Mouse (Mus musculus): ENCODE results near the gene Plk5. TPM values are rescaled to one million over a fixed set of nuclear protein-coding genes. Genes with fewer than 3 reads are reported as not detected.

The Plk5 gene
- total and polyA plus RNA-seq, 2 experiments: 1.4 to 6.6 TPM

DNA sequence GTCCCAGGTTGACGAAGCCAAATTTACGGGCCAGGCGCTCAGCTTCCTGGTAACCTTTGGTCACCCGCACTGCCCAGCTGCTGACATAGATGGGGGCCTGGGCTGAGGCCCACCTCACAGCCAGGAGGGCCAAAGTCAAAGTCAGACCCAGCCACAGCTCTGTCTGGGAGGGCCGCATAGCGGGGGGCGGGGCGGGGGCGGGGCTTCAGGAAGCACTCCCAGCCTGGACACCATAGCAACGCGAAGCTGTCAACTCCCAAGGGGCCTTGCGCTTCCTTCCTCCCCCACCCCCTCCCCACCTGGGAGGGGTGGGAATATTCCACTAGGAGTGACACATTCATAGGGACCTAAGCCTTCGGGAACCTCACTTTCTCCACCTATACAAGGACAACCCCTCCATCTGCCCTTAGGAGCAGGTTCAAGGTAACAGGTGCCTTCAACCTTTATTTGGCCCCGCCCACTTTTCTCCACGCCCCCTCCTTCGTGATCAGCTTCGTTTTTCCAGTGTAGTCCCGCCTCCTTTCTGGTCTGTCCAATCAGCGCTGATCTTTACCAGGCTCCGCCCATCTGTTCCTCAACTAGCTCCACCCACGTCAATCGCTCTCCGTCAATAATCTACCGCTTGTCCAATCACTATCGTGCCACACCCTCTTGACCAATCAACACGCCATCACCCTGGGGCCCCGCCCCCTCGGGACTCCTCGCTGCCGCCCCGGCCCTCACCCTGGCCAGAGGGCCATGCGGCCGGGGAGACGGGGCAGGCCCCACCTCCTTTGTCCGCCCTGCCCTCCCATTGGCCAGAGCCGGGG lies 26.8 kb upstream of the Plk5 start, which contains the start of the genes Pcsk4 and Reep6:
Gene Pcsk4, minus strand, starts transcription at position 226 of the 809 bp plus-strand sequence.
Gene Reep6, plus strand, starts transcription at position 681 of the 809 bp plus-strand sequence.
- Histone ChIP-seq H3K9ac (ENCODE audit: low read depth, low read length) (peak within 1 kb of the TSS; percentile 93), H3K4me3 (ENCODE audit: insufficient read depth, low read depth, low read length) (peak within 1 kb of the TSS; percentile 88), H3K4me1 (ENCODE audit: control insufficient read depth, insufficient read depth, low read length) (peaks cover 20% of the 10 kb centered on the region), H3K27ac (replicated peaks; ENCODE audit: insufficient read depth, low read depth, low read length) (peak within 1 kb of the TSS; percentile 95), H3K79me2 (ENCODE audit: control insufficient read depth, insufficient read depth, low read length) (peaks cover 4% of the 10 kb centered on the region; the same call in 1 of the 2 replicates), H3K27me3 (ENCODE audit: control insufficient read depth, insufficient read depth, low read length) (no peaks in the 10 kb centered on the region), H3K36me3 (ENCODE audit: control insufficient read depth, insufficient read depth, low read length) (peaks cover 8% of the 10 kb centered on the region; the same call in 1 of the 2 replicates)
- TF ChIP-seq POLR2A (IDR thresholded peaks at IDR 0.05; ENCODE audit: extremely low read depth, insufficient read depth, low read length): no peak
- TF ChIP-seq CTCF (IDR thresholded peaks at IDR 0.05; ENCODE audit: low read depth, low read length): no peak
- WGBS: 3% methylated on average over 36 of the region's 36 CpGs
- DNase-seq (ENCODE audit: extremely low read depth, low read depth, low spot score): peak; percentile 98

DNA sequence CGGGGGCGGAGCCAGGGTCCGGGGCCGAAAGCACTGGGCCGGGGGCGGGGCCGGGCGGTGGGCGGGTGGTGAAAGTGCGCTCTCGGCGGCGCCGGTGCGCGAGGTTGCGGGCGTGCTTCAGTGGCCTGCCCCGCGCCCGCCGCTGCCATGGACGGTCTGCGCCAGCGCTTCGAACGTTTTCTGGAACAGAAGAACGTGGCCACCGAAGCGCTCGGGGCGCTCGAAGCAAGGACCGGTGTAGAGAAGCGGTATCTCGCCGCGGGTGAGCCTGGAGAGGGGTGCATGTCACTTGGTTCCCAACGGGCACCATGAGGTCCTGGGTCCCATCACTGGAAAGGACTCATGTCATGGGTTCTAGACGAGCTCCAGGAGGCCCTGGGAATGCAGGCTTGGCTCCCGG lies 26.2 kb upstream of the Plk5 start:
- peaks cover 19% of the 10 kb centered on the region for H3K4me1 ChIP-seq (ENCODE audit: control insufficient read depth, insufficient read depth, low read length)
- peaks cover 13% of the 10 kb centered on the region; the same call in 1 of the 2 replicates for H3K36me3 ChIP-seq (ENCODE audit: control insufficient read depth, insufficient read depth, low read length)
- peak overlapping the region; percentile 93 for H3K9ac ChIP-seq (ENCODE audit: low read depth, low read length)
- no peaks in the 10 kb centered on the region for H3K27me3 ChIP-seq (ENCODE audit: control insufficient read depth, insufficient read depth, low read length)
- H3K4me3 ChIP-seq (ENCODE audit: insufficient read depth, low read depth, low read length): peak overlapping the region; percentile 88
- DNase-seq (ENCODE audit: extremely low read depth, low read depth, low spot score): no peak
- under 1% methylated on average over 40 of the region's 41 CpGs for whole genome bisulfite sequencing
- H3K79me2 ChIP-seq (ENCODE audit: control insufficient read depth, insufficient read depth, low read length): peaks cover 4% of the 10 kb centered on the region; the same call in 1 of the 2 replicates
- peak overlapping the region; percentile 95 for H3K27ac ChIP-seq (replicated peaks; ENCODE audit: insufficient read depth, low read depth, low read length)
- peak; percentile 92 for TF ChIP-seq POLR2A (IDR thresholded peaks at IDR 0.05; ENCODE audit: extremely low read depth, insufficient read depth, low read length)
- TF ChIP-seq CTCF (IDR thresholded peaks at IDR 0.05; ENCODE audit: low read depth, low read length): no peak

DNA sequence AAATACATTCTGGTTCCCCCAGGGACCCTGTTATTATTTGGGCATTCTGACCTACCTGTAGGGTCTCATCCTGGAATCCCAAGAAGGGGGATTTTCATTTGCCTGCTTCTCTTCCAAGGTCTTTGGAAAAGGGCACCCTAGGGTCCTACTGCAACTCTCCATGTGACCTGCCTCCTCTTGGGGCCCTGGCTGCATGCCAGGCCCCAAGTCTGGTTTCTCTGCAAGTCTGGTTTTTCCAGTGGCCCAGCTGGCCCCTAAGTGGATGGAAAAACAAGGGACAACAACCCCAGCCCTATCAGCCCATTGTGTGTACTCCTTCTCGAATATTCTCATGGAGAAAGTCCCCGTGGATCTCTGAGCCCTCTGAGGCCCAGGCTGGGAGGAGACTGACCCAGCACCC lies 25.4 kb upstream of the Plk5 start:
- Histone ChIP-seq H3K4me3 (ENCODE audit: insufficient read depth, low read depth, low read length) (peak overlapping the region; percentile 88), H3K4me1 (ENCODE audit: control insufficient read depth, insufficient read depth, low read length) (peaks cover 13% of the 10 kb centered on the region; the same call in 1 of the 2 replicates), H3K27me3 (ENCODE audit: control insufficient read depth, insufficient read depth, low read length) (no peaks in the 10 kb centered on the region), H3K27ac (replicated peaks; ENCODE audit: insufficient read depth, low read depth, low read length) (peak overlapping the region; percentile 95), H3K79me2 (ENCODE audit: control insufficient read depth, insufficient read depth, low read length) (peaks cover 4% of the 10 kb centered on the region; the same call in 1 of the 2 replicates), H3K9ac (ENCODE audit: low read depth, low read length) (peak overlapping the region; percentile 93), H3K36me3 (ENCODE audit: control insufficient read depth, insufficient read depth, low read length) (peaks cover 17% of the 10 kb centered on the region; the same call in 1 of the 2 replicates)
- DNase-seq (ENCODE audit: extremely low read depth, low read depth, low spot score): no peak
- WGBS: 10% methylated on average over 2 of the region's 2 CpGs
- TF ChIP-seq POLR2A (IDR thresholded peaks at IDR 0.05; ENCODE audit: extremely low read depth, insufficient read depth, low read length) (peak; percentile 77), CTCF (IDR thresholded peaks at IDR 0.05; ENCODE audit: low read depth, low read length) (no peak)

DNA sequence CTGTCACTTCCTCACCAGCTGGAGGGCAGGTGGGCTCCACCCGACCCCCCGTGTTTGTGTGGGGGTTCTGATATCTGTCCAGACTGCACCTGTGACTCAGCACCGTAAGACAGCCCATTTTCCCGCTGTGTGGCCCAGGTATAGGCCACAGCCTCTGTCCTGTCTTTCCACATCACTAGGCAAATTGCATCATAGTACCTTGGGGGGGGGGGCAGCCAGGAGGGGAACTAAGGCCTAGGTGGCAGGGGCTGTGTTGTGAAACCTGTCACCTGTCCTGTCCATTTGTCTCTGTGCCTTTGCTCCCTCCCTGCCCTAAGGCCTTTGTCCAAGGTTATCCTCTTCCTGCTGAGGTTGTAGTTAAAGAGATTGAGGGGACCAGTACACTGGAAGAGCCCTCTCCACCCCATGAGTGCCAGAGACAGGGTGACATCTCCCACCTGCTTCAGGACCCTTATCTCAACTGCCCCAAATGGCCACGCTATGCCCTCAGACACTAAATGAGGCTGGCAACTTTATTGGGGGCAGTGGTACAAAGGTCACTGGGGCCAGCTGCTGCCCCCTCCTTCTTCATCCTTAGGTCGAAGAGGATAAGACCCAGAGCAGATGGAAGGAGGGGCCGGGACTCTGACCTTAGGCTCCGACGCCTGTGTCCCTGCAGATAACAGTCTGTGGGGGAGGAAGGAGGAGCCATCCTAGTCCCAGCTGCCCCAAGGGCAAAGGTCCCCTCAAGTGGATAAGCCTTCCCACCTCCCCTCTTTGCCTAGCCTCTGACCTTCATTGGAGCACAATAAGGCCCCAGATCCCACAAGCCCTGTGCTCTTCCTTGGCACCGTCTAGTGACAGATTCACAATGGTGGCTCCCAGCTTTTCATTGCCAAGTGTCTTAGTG lies 24.4 kb upstream of the Plk5 start:
- Histone ChIP-seq H3K4me1 (ENCODE audit: control insufficient read depth, insufficient read depth, low read length) (peaks cover 13% of the 10 kb centered on the region; the same call in 1 of the 2 replicates), H3K27ac (replicated peaks; ENCODE audit: insufficient read depth, low read depth, low read length) (peak overlapping the region; percentile 99), H3K36me3 (ENCODE audit: control insufficient read depth, insufficient read depth, low read length) (peaks cover 19% of the 10 kb centered on the region; the same call in 1 of the 2 replicates), H3K9ac (ENCODE audit: low read depth, low read length) (peak overlapping the region; percentile 93), H3K4me3 (ENCODE audit: insufficient read depth, low read depth, low read length) (peak overlapping the region; percentile 88), H3K79me2 (ENCODE audit: control insufficient read depth, insufficient read depth, low read length) (peaks cover 4% of the 10 kb centered on the region; the same call in 1 of the 2 replicates), H3K27me3 (ENCODE audit: control insufficient read depth, insufficient read depth, low read length) (no peaks in the 10 kb centered on the region)
- TF ChIP-seq CTCF (IDR thresholded peaks at IDR 0.05; ENCODE audit: low read depth, low read length): no peak
- TF ChIP-seq POLR2A (IDR thresholded peaks at IDR 0.05; ENCODE audit: extremely low read depth, insufficient read depth, low read length): peak; percentile 42; the same call in 1 of the 2 replicates
- WGBS: 12% methylated on average over 10 of the region's 10 CpGs
- peak; percentile 97 for DNase-seq (ENCODE audit: extremely low read depth, low read depth, low spot score)

DNA sequence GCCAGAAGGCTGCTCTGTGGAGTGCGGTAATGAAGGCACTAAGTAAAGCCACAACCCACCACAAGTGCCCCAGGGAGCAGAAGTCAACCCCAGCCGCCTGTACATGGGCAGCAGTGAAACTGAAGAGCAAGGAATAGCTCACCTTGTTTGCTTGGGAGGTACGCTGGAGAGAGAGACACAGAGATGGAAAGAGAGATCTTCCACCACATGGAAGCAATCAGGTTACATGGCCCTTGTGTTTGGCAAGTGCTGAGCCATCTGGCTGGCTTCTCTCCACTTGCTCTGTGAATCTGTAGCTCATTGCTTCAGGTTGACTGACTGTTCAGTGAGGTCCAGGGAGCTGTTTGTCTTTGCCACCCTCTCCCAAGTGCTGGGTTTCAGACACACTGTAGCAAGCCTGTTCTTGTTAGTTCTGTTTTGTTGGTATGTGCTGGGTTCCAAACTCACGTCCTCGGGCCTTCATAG lies 23.7 kb upstream of the Plk5 start:
- Histone ChIP-seq H3K27me3 (ENCODE audit: control insufficient read depth, insufficient read depth, low read length) (no peaks in the 10 kb centered on the region), H3K4me1 (ENCODE audit: control insufficient read depth, insufficient read depth, low read length) (peaks cover 13% of the 10 kb centered on the region; the same call in 1 of the 2 replicates), H3K36me3 (ENCODE audit: control insufficient read depth, insufficient read depth, low read length) (peaks cover 19% of the 10 kb centered on the region; the same call in 1 of the 2 replicates), H3K4me3 (ENCODE audit: insufficient read depth, low read depth, low read length) (peak overlapping the region; percentile 30), H3K79me2 (ENCODE audit: control insufficient read depth, insufficient read depth, low read length) (peaks cover 4% of the 10 kb centered on the region; the same call in 1 of the 2 replicates), H3K27ac (replicated peaks; ENCODE audit: insufficient read depth, low read depth, low read length) (peak overlapping the region; percentile 98), H3K9ac (ENCODE audit: low read depth, low read length) (peak overlapping the region; percentile 75)
- peak; percentile 89 for DNase-seq (ENCODE audit: extremely low read depth, low read depth, low spot score)
- TF ChIP-seq CTCF (IDR thresholded peaks at IDR 0.05; ENCODE audit: low read depth, low read length): no peak
- no peak for TF ChIP-seq POLR2A (IDR thresholded peaks at IDR 0.05; ENCODE audit: extremely low read depth, insufficient read depth, low read length)
- 19% methylated on average over 5 of the region's 5 CpGs for WGBS
